Mouse (Mus musculus) mouse embryonic stem cell (cell line): ENCODE measurements around the gene Corin.

Experiments used
- in situ Hi-C, 2 experiments: fragments of 300-500 bp; cut with MboI; formaldehyde crosslinking; loops; 1 replicate in 1 of 2; 3 replicates in 1 of 2; pipeline ENCODE4 v1.14.3; 2019 to 2020; ENCODE audit warnings: low sequenced_read_pairs in 2 of 2, low pct_unique_long_range_greater_than_20kb in 1 of 2, mixed read lengths in 1 of 2; ENCODE audit not compliant: unreplicated experiment in 1 of 2

The Corin gene

GRCm38 (mm10) chr5:72448846-72449245, 55.4 kb downstream of the Corin start:
- in situ Hi-C loops, result no loop called here

GRCm38 (mm10) chr5:72446104-72446503, 58.2 kb downstream of the Corin start:
- in situ Hi-C loops, result no loop called here

- in situ Hi-C loops, result no loop called here
Measured at GRCm38 (mm10) chr5:72443946-72444345, 60.3 kb downstream of the Corin start.

- in situ Hi-C loops, result no loop called here
Measured at GRCm38 (mm10) chr5:72443007-72443406, 61.3 kb downstream of the Corin start.

GRCm38 (mm10) chr5:72441181-72441580, 63.1 kb downstream of the Corin start:
- in situ Hi-C loops, result no loop called here

- in situ Hi-C loops, result no loop called here
Measured at GRCm38 (mm10) chr5:72435085-72435484, 69.2 kb downstream of the Corin start.

GRCm38 (mm10) chr5:72431856-72432255, 72.4 kb downstream of the Corin start:
- in situ Hi-C loops, result no loop called here

GRCm38 (mm10) chr5:72427556-72427955, 76.7 kb downstream of the Corin start:
- in situ Hi-C loops, result no loop called here

- in situ Hi-C loops, result no loop called here
Measured at GRCm38 (mm10) chr5:72425342-72426010, 78.8 kb downstream of the Corin start.

- in situ Hi-C loops, result no loop called here
Measured at GRCm38 (mm10) chr5:72411874-72412329, 92.4 kb downstream of the Corin start.

- in situ Hi-C loops, result no loop called here
Measured at GRCm38 (mm10) chr5:72410841-72411240, 93.4 kb downstream of the Corin start.

- in situ Hi-C loops, result no loop called here
Measured at GRCm38 (mm10) chr5:72403376-72403775, 100.9 kb downstream of the Corin start.

GRCm38 (mm10) chr5:72402913-72403312, 101.4 kb downstream of the Corin start:
- in situ Hi-C loops, result no loop called here

GRCm38 (mm10) chr5:72401778-72402177, 102.5 kb downstream of the Corin start:
- in situ Hi-C loops, result no loop called here

- in situ Hi-C loops, result no loop called here
Measured at GRCm38 (mm10) chr5:72401251-72401650, 103.0 kb downstream of the Corin start.

- in situ Hi-C loops, result no loop called here
Measured at GRCm38 (mm10) chr5:72382148-72382547, 122.1 kb downstream of the Corin start.

GRCm38 (mm10) chr5:72380616-72381015, 123.7 kb downstream of the Corin start:
- in situ Hi-C loops, result no loop called here

GRCm38 (mm10) chr5:72368004-72368403, 136.3 kb downstream of the Corin start:
- in situ Hi-C loops, result loop anchor here in 1 of 2 experiments (25.0 kb wide), 2 partner anchors 244 to 344 kb away; no protein-coding TSS in a partner anchor

GRCm38 (mm10) chr5:72365801-72366200, 138.5 kb downstream of the Corin start:
- in situ Hi-C loops, result loop anchor here in 1 of 2 experiments (25.0 kb wide), 2 partner anchors 246 to 346 kb away; no protein-coding TSS in a partner anchor

GRCm38 (mm10) chr5:72363838-72364237, 140.4 kb downstream of the Corin start:
- in situ Hi-C loops, result loop anchor here in 1 of 2 experiments (25.0 kb wide), 2 partner anchors 248 to 348 kb away; no protein-coding TSS in a partner anchor
